Mouse (Mus musculus) lung, postnatal 0 days (tissue): Measurements from ENCODE around the gene Naa38. TPM values are rescaled to one million over a fixed set of nuclear protein-coding genes. Genes with fewer than 3 reads are reported as not detected.

ENCODE experiments used
- ATAC-seq: fragments of 200-750 bp; cut with Nextera tagmentation; 2 replicates; pipeline ENCODE4 v1.8.0; 2017; ENCODE audit warnings: moderate library complexity
- DNase-seq: peaks from one replicate; pipeline ENCODE4 v3.0.0-alpha.2; 2016; ENCODE audit warnings: low spot score
- H3K27ac ChIP-seq: fragments of 300-500 bp; sonication (generic); 2 replicates; pipeline ENCODE4 v1.5.1; 2014; ENCODE audit warnings: antibody characterized with exemption, mild to moderate bottlenecking, low read length, mixed read lengths
- H3K27me3 ChIP-seq: fragments of 300-500 bp; sonication (generic); replicated peaks from 2 replicates; pipeline ENCODE4 v1.6.1; 2014; ENCODE audit warnings: low read length, mixed read lengths; ENCODE audit not compliant: insufficient read depth
- H3K36me3 ChIP-seq: fragments of 300-500 bp; sonication (generic); 2 replicates; pipeline ENCODE4 v1.6.1; 2014; ENCODE audit warnings: low read length, mixed read lengths; ENCODE audit not compliant: insufficient read depth
- H3K4me1 ChIP-seq: fragments of 300-500 bp; sonication (generic); 2 replicates; pipeline ENCODE4 v1.6.1; 2014; ENCODE audit warnings: antibody characterized with exemption, low read depth, low read length, mixed read lengths; ENCODE audit not compliant: insufficient read depth
- H3K4me2 ChIP-seq: fragments of 300-500 bp; sonication (generic); replicated peaks from 2 replicates; pipeline ENCODE4 v1.6.1; 2014; ENCODE audit warnings: low read depth, mild to moderate bottlenecking, low read length, moderate library complexity, mixed read lengths
- H3K4me3 ChIP-seq: fragments of 300-500 bp; sonication (generic); 2 replicates; pipeline ENCODE4 v1.5.1; 2014; ENCODE audit warnings: low read depth, low read length
- H3K9ac ChIP-seq: fragments of 300-500 bp; sonication (generic); replicated peaks from 2 replicates; pipeline ENCODE4 v1.6.1; 2014; ENCODE audit warnings: low read depth, mild to moderate bottlenecking
- H3K9me3 ChIP-seq: fragments of 300-500 bp; sonication (generic); 2 replicates; pipeline ENCODE4 v1.6.1; 2016; ENCODE audit warnings: low read length, mixed read lengths
- CTCF ChIP-seq: IDR thresholded peaks from 2 replicates; pipeline ENCODE4 v1.5.1; 2016; ENCODE audit warnings: antibody characterized with exemption, mild to moderate bottlenecking
- EP300 ChIP-seq: IDR thresholded peaks from 2 replicates; pipeline ENCODE4 v1.6.1; 2016; ENCODE audit warnings: antibody characterized with exemption, mild to moderate bottlenecking, control low read depth
- WGBS: fragments of 180-500 bp; shearing (Covaris S2); extraction: QIAGEN DNeasy Blood & Tissue Kit; methylation state at CpG from one replicate; pipeline ENCODE4 v1.1.7; 2014; 5-methylcytosine and 5-hydroxymethylcytosine counted together
- polyA plus RNA-seq: library from polyadenylated mRNA; unstranded; fragments of >200 nt; fragmentation: Nextera tagmentation; extraction: Ambion mirVana; gene quantifications from 2 replicates; pipeline ENCODE4 v1.2.1, GENCODE M21; 2015

The Naa38 gene
- polyA plus RNA-seq, 1 experiment from 2014 or later, result 142 TPM

DNA sequence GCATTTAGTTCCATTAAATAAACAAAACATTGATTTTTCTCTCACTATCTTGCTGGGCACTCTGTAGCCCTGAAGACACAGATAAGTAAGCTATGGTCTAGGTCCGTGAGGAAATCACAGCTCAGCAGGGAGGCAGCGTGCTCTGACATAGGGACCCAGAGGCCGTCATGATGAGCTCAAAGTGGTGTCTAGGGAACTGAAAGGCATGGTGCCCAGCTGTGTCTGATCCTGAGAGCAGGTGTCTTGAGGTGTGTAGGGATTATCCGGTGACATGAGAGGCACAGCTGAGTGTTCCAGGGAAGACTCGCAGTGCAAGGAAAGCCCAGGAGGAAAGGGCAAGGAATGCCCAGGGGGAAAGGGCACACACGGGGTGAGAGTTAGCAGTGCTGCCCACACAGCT, 37.9 kb downstream of the Naa38 start:
- no peak for ATAC-seq
- Histone ChIP-seq H3K9me3 (no peaks in the 10 kb centered on the region), H3K36me3 (no peaks in the 10 kb centered on the region), H3K9ac (no peak overlapping the region), H3K4me2 (no peak overlapping the region), H3K4me1 (0 out of 2 replicates have a peak, but pooled peaks cover 2% of the 10 kb centered on the region), H3K27ac (no peak overlapping the region), H3K27me3 (no peaks in the 10 kb centered on the region), H3K4me3 (no peak overlapping the region)
- TF ChIP-seq CTCF (no peak), EP300 (no peak)
- no peak for DNase-seq
- WGBS, result 53% methylated on average over 6 of the region's 6 CpGs

DNA sequence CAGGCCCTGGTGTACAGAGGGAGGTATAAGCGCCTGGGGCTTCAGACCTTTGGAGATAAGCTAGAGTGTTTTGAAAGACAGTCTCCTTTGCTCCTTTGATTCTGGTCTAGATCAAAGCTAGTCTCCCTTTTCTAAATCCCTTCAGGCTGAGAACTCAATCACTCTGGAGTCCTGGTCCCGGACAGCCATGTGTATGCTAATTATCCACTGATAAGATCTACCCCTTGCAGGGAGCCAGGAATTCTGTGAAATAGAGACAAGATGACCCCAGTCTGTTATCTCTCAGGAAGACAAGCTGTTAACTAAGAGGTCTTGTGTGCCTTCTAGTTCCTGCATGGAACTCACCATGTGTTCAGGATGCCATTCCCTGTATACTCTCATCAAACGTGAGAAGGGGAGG, 42.0 kb downstream of the Naa38 start:
- Histone ChIP-seq H3K4me3 (no peak overlapping the region), H3K4me1 (peaks cover under 1% of the 10 kb centered on the region; the same call in 1 of the 2 replicates), H3K27me3 (no peaks in the 10 kb centered on the region), H3K9ac (no peak overlapping the region), H3K27ac (no peak overlapping the region), H3K9me3 (no peaks in the 10 kb centered on the region), H3K36me3 (no peaks in the 10 kb centered on the region), H3K4me2 (no peak overlapping the region)
- 47% methylated on average over 3 of the region's 3 CpGs for WGBS
- DNase-seq (no peak), ATAC-seq (no peak)
- TF ChIP-seq CTCF (no peak), EP300 (no peak)

DNA sequence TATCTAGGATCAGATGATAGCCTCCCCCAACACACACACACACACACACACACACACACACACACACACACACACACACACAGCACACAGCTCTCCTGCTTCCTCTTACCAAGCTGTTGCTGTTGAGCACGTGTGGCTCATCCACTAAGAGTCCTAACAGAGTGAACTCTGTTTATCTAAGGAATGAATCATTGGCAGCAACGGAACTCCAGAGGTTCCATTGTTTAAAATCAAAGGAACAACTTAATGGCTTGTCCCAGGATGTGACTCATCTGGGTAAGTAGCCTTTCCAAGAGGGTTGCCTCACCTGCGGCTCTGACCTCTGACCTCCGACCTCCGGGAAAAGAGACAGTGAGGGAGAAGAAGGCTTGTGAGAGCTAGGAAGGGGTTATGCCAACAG, 48.0 kb downstream of the Naa38 start:
- DNase-seq, result peak; percentile 94

More for the DNA sequence above, 48.0 kb downstream of the Naa38 start:
- peak; percentile 98 for ATAC-seq
- H3K27me3 ChIP-seq, result no peaks in the 10 kb centered on the region
- 11% methylated on average over 5 of the region's 5 CpGs for WGBS
- H3K36me3 ChIP-seq, result no peaks in the 10 kb centered on the region
- TF ChIP-seq EP300 (peak; percentile 96), CTCF (no peak)
- no peaks in the 10 kb centered on the region; the same call in 1 of the 2 replicates for H3K4me1 ChIP-seq
- no peak overlapping the region for H3K4me3 ChIP-seq
- no peak overlapping the region for H3K9ac ChIP-seq
- no peak overlapping the region for H3K4me2 ChIP-seq
- H3K27ac ChIP-seq, result no peak overlapping the region; the same call in 1 of the 2 replicates
- no peaks in the 10 kb centered on the region for H3K9me3 ChIP-seq

Other genes starting within 250 kb of the Naa38 start
- gene Alox12b, start 238.5 kb upstream of the Naa38 start, polyA plus RNA-seq, result not detected in 2 replicates
- 0.04 and 0.08 TPM in 2 replicates for gene Alox8, start 197.6 kb upstream of the Naa38 start, polyA plus RNA-seq
- gene Gucy2e, start 158.5 kb upstream of the Naa38 start, polyA plus RNA-seq, result 0.04 TPM in 1 of 2 replicates, not detected in the other
- 5.0 and 5.5 TPM in 2 replicates for gene Cntrob, start 71.7 kb upstream of the Naa38 start, polyA plus RNA-seq
- gene Trappc1, start 71.5 kb upstream of the Naa38 start, polyA plus RNA-seq, result 109 TPM in 2 replicates
- 0.86 and 0.93 TPM in 2 replicates for gene Kcnab3, start 69.2 kb upstream of the Naa38 start, polyA plus RNA-seq
- 5.7 and 6.6 TPM in 2 replicates for gene Rnf227, start 55.0 kb upstream of the Naa38 start, polyA plus RNA-seq
- 29.9 and 38.4 TPM in 2 replicates for gene Chd3, start 26.1 kb upstream of the Naa38 start, polyA plus RNA-seq
- gene Cyb5d1, start 144 bp downstream of the Naa38 start, polyA plus RNA-seq, result 16.3 and 16.5 TPM in 2 replicates
- 96.5 and 101 TPM in 2 replicates for gene Tmem88, start 2.7 kb downstream of the Naa38 start, polyA plus RNA-seq
- gene Kdm6b, start 18.2 kb downstream of the Naa38 start, polyA plus RNA-seq, result 29.4 and 34.9 TPM in 2 replicates
- 1.3 and 2.2 TPM in 2 replicates for gene Dnah2, start 153.6 kb downstream of the Naa38 start, polyA plus RNA-seq
- 0.80 and 1.0 TPM in 2 replicates for gene Efnb3, start 164.7 kb downstream of the Naa38 start, polyA plus RNA-seq
- gene Wrap53, start 184.8 kb downstream of the Naa38 start, polyA plus RNA-seq, result 13.8 and 14.3 TPM in 2 replicates
- 39.8 and 50.6 TPM in 2 replicates for gene Trp53, start 184.9 kb downstream of the Naa38 start, polyA plus RNA-seq
- gene Atp1b2, start 210.5 kb downstream of the Naa38 start, polyA plus RNA-seq, result 7.5 and 8.1 TPM in 2 replicates
- gene Shbg, start 222.4 kb downstream of the Naa38 start, polyA plus RNA-seq, result not detected in 2 replicates
- 14.4 and 16.3 TPM in 2 replicates for gene Sat2, start 226.5 kb downstream of the Naa38 start, polyA plus RNA-seq
- 16.3 and 17.9 TPM in 2 replicates for gene Fxr2, start 237.5 kb downstream of the Naa38 start, polyA plus RNA-seq